Mouse (Mus musculus): ENCODE measurements at regions not wholly inside any gene's neighbourhood (a gene's known extent, or its start where the extent isn't known, plus 50 kb on each side); places are given as distances from the start of the nearest gene placed in this dataset.

GRCm38 (mm10) chr5:4325813-4326212 lies 133.6 kb downstream of the Mterf1b start:
- no peaks in the 10 kb centered on the region for H3K79me3 ChIP-seq (ENCODE audit: low read depth)

GRCm38 (mm10) chr5:4326309-4327014 lies 134.3 kb downstream of the Mterf1b start:
- no peaks in the 10 kb centered on the region for H3K36me3 ChIP-seq (ENCODE audit: control insufficient read depth, insufficient read depth)
- no peaks in the 10 kb centered on the region for H3K79me2 ChIP-seq (ENCODE audit: control insufficient read depth, insufficient read depth)
- no peak overlapping the region for H3ac ChIP-seq (ENCODE audit: control insufficient read depth, insufficient read length, low read depth)
- no peak for TF ChIP-seq MYOD1 (IDR thresholded peaks at IDR 0.05; ENCODE audit: control insufficient read depth, insufficient read length, low read depth)
- no peak for TF ChIP-seq CEBPB (IDR thresholded peaks at IDR 0.05; ENCODE audit: low read depth)
- no peak for TF ChIP-seq MAX (IDR thresholded peaks at IDR 0.05)
- no peak for TF ChIP-seq USF1 (IDR thresholded peaks at IDR 0.05; ENCODE audit: low read depth)
- TF ChIP-seq MYOG (IDR thresholded peaks at IDR 0.05; ENCODE audit: control insufficient read depth, extremely low read depth, insufficient read length): no peak
- no peak for TF ChIP-seq FOSL1 (IDR thresholded peaks at IDR 0.05; ENCODE audit: insufficient read depth, low read length, poor library complexity, severe bottlenecking)
- no peak for TF ChIP-seq CTCF (IDR thresholded peaks at IDR 0.05; ENCODE audit: control insufficient read depth, insufficient read depth, insufficient read length)
- H3K79me3 ChIP-seq (ENCODE audit: low read depth): no peaks in the 10 kb centered on the region
- H3K27me3 ChIP-seq (ENCODE audit: control insufficient read depth, insufficient read depth, insufficient read length): no peaks in the 10 kb centered on the region
- H3K4me3 ChIP-seq (ENCODE audit: insufficient read depth, poor library complexity, severe bottlenecking): no peak overlapping the region

More at GRCm38 (mm10) chr5:4325813-4326212, 133.6 kb downstream of the Mterf1b start:
- Histone ChIP-seq H3ac (ENCODE audit: control insufficient read depth, insufficient read length, low read depth) (no peak overlapping the region), H3K79me2 (ENCODE audit: control insufficient read depth, insufficient read depth) (no peaks in the 10 kb centered on the region), H3K27me3 (ENCODE audit: control insufficient read depth, insufficient read depth, insufficient read length) (no peaks in the 10 kb centered on the region), H3K4me3 (ENCODE audit: insufficient read depth, poor library complexity, severe bottlenecking) (no peak overlapping the region), H3K36me3 (ENCODE audit: control insufficient read depth, insufficient read depth) (no peaks in the 10 kb centered on the region)
- TF ChIP-seq MAX (IDR thresholded peaks at IDR 0.05) (no peak), CEBPB (IDR thresholded peaks at IDR 0.05; ENCODE audit: low read depth) (no peak), CTCF (IDR thresholded peaks at IDR 0.05; ENCODE audit: control insufficient read depth, insufficient read depth, insufficient read length) (no peak), FOSL1 (IDR thresholded peaks at IDR 0.05; ENCODE audit: insufficient read depth, low read length, poor library complexity, severe bottlenecking) (no peak), MYOD1 (IDR thresholded peaks at IDR 0.05; ENCODE audit: control insufficient read depth, insufficient read length, low read depth) (no peak), MYOG (IDR thresholded peaks at IDR 0.05; ENCODE audit: control insufficient read depth, extremely low read depth, insufficient read length) (no peak), USF1 (IDR thresholded peaks at IDR 0.05; ENCODE audit: low read depth) (no peak)

- Histone ChIP-seq H3K27me3 (ENCODE audit: control insufficient read depth, insufficient read depth, insufficient read length) (no peaks in the 10 kb centered on the region), H3K36me3 (ENCODE audit: control insufficient read depth, insufficient read depth) (no peaks in the 10 kb centered on the region), H3ac (ENCODE audit: control insufficient read depth, insufficient read length, low read depth) (no peak overlapping the region), H3K79me2 (ENCODE audit: control insufficient read depth, insufficient read depth) (no peaks in the 10 kb centered on the region), H3K79me3 (ENCODE audit: low read depth) (no peaks in the 10 kb centered on the region), H3K4me3 (ENCODE audit: insufficient read depth, poor library complexity, severe bottlenecking) (no peak overlapping the region)
- TF ChIP-seq MAX (IDR thresholded peaks at IDR 0.05) (no peak), USF1 (IDR thresholded peaks at IDR 0.05; ENCODE audit: low read depth) (no peak), FOSL1 (IDR thresholded peaks at IDR 0.05; ENCODE audit: insufficient read depth, low read length, poor library complexity, severe bottlenecking) (no peak), CEBPB (IDR thresholded peaks at IDR 0.05; ENCODE audit: low read depth) (no peak), CTCF (IDR thresholded peaks at IDR 0.05; ENCODE audit: control insufficient read depth, insufficient read depth, insufficient read length) (no peak), MYOD1 (IDR thresholded peaks at IDR 0.05; ENCODE audit: control insufficient read depth, insufficient read length, low read depth) (no peak), MYOG (IDR thresholded peaks at IDR 0.05; ENCODE audit: control insufficient read depth, extremely low read depth, insufficient read length) (no peak)
These were observed 143.5 kb downstream of the Mterf1b start for GRCm38 (mm10) chr5:4335683-4336082.

- Histone ChIP-seq H3ac (ENCODE audit: control insufficient read depth, insufficient read length, low read depth) (no peak overlapping the region), H3K79me2 (ENCODE audit: control insufficient read depth, insufficient read depth) (no peaks in the 10 kb centered on the region), H3K27me3 (ENCODE audit: control insufficient read depth, insufficient read depth, insufficient read length) (no peaks in the 10 kb centered on the region), H3K36me3 (ENCODE audit: control insufficient read depth, insufficient read depth) (no peaks in the 10 kb centered on the region), H3K4me3 (ENCODE audit: insufficient read depth, poor library complexity, severe bottlenecking) (no peak overlapping the region), H3K79me3 (ENCODE audit: low read depth) (no peaks in the 10 kb centered on the region)
- no peak for TF ChIP-seq CTCF (IDR thresholded peaks at IDR 0.05; ENCODE audit: control insufficient read depth, insufficient read depth, insufficient read length)
- TF ChIP-seq MYOD1 (IDR thresholded peaks at IDR 0.05; ENCODE audit: control insufficient read depth, insufficient read length, low read depth): no peak
- TF ChIP-seq CEBPB (IDR thresholded peaks at IDR 0.05; ENCODE audit: low read depth): no peak
- no peak for TF ChIP-seq MYOG (IDR thresholded peaks at IDR 0.05; ENCODE audit: control insufficient read depth, extremely low read depth, insufficient read length)
- TF ChIP-seq USF1 (IDR thresholded peaks at IDR 0.05; ENCODE audit: low read depth): no peak
These were observed 149.8 kb downstream of the Mterf1b start for GRCm38 (mm10) chr5:4341956-4342355.

- H3K4me3 ChIP-seq (ENCODE audit: insufficient read depth, poor library complexity, severe bottlenecking): no peak overlapping the region
- H3K79me2 ChIP-seq (ENCODE audit: control insufficient read depth, insufficient read depth): no peaks in the 10 kb centered on the region
- H3ac ChIP-seq (ENCODE audit: control insufficient read depth, insufficient read length, low read depth): no peak overlapping the region
- TF ChIP-seq USF1 (IDR thresholded peaks at IDR 0.05; ENCODE audit: low read depth) (no peak), MYOG (IDR thresholded peaks at IDR 0.05; ENCODE audit: control insufficient read depth, extremely low read depth, insufficient read length) (no peak), FOSL1 (IDR thresholded peaks at IDR 0.05; ENCODE audit: insufficient read depth, low read length, poor library complexity, severe bottlenecking) (no peak), MYOD1 (IDR thresholded peaks at IDR 0.05; ENCODE audit: control insufficient read depth, insufficient read length, low read depth) (no peak), CTCF (IDR thresholded peaks at IDR 0.05; ENCODE audit: control insufficient read depth, insufficient read depth, insufficient read length) (no peak), CEBPB (IDR thresholded peaks at IDR 0.05; ENCODE audit: low read depth) (no peak), MAX (IDR thresholded peaks at IDR 0.05) (no peak)
- no peaks in the 10 kb centered on the region for H3K36me3 ChIP-seq (ENCODE audit: control insufficient read depth, insufficient read depth)
- H3K27me3 ChIP-seq (ENCODE audit: control insufficient read depth, insufficient read depth, insufficient read length): no peaks in the 10 kb centered on the region
- H3K79me3 ChIP-seq (ENCODE audit: low read depth): no peaks in the 10 kb centered on the region
These were observed 152.3 kb downstream of the Mterf1b start for GRCm38 (mm10) chr5:4344458-4344857.

Measured in C2C12 (cell line).